Mouse (Mus musculus) ES-E14 (cell line): ENCODE measurements around the gene Calcr.

ENCODE experiments used
- CHD2 ChIP-seq: IDR thresholded peaks from 2 replicates; pipeline ENCODE4 v1.6.1; 2014; ENCODE audit warnings: mild to moderate bottlenecking, low read depth, low read length, inconsistent platforms
- HCFC1 ChIP-seq: IDR thresholded peaks from 2 replicates; pipeline ENCODE4 v1.6.1; 2012; ENCODE audit warnings: low read length, inconsistent platforms, borderline replicate concordance; ENCODE audit not compliant: insufficient read depth
- MAFK ChIP-seq: IDR thresholded peaks from 2 replicates; pipeline ENCODE4 v1.6.1; 2014; ENCODE audit warnings: mild to moderate bottlenecking, low read depth, low read length, inconsistent platforms; ENCODE audit not compliant: insufficient read depth
- ZC3H11A ChIP-seq: IDR thresholded peaks from 2 replicates; pipeline ENCODE4 v1.6.1; 2012; ENCODE audit warnings: low read depth, mild to moderate bottlenecking, inconsistent platforms, low read length, borderline replicate concordance
- ZNF384 ChIP-seq: IDR thresholded peaks from 2 replicates; pipeline ENCODE4 v1.6.1; 2012; ENCODE audit warnings: low read depth, low read length, inconsistent platforms

- TF ChIP-seq ZC3H11A = no peak
- TF ChIP-seq CHD2 = no peak
- TF ChIP-seq MAFK = no peak
- TF ChIP-seq HCFC1 = no peak
- TF ChIP-seq ZNF384 = no peak
Measured at GRCm38 (mm10) chr6:3664147-3664716, 100.3 kb downstream of the Calcr start.
